Mouse (Mus musculus) megakaryocyte, adult 5-6 weeks (primary cell): ENCODE measurements around the gene Capns1. TPM values are rescaled to one million over a fixed set of nuclear protein-coding genes. Genes with fewer than 3 reads are reported as not detected.
"Not testable (repeated sequence)": the region's sequence is repeated elsewhere in the genome, so short reads cannot be mapped to it uniquely, and the experiment has no call there.

Experiments used
- ATAC-seq: 2 replicates; pipeline ENCODE4 v1.8.0; 2016; ENCODE audit warnings: mild to moderate bottlenecking, inconsistent platforms; ENCODE audit not compliant: poor library complexity, severe bottlenecking
- total RNA-seq, 2 experiments: library from RNA; stranded (forward) in 1 of 2; stranded (reverse) in 1 of 2; fragments of 153-499, 151-499 nt in 1 of 2; fragments of 221-1000, 200-1000 nt in 1 of 2; gene quantifications; 2 replicates each; pipeline versions ENCODE4 v1.2.3 to v1.2.4; 2015 to 2017

Gene Capns1
- total RNA-seq, 2 experiments from 2014 or later = 307 to 524 TPM

- no peak for ATAC-seq
Observed at GRCm38 (mm10) chr7:30204380-30204779, 5.8 kb upstream of the Capns1 start.

- ATAC-seq = no peak
Observed at GRCm38 (mm10) chr7:30202895-30203690, 4.5 kb upstream of the Capns1 start.

- not testable (repeated sequence) for ATAC-seq
Observed at GRCm38 (mm10) chr7:30200661-30201060, 2.0 kb upstream of the Capns1 start.

GRCm38 (mm10) chr7:30200200-30200599, 1.6 kb upstream of the Capns1 start:
- no peak for ATAC-seq

- ATAC-seq = no peak
Observed at GRCm38 (mm10) chr7:30199498-30200139, 1.0 kb upstream of the Capns1 start.

GRCm38 (mm10) chr7:30197592-30198129, 950 bp downstream of the Capns1 start:
- ATAC-seq = no peak

GRCm38 (mm10) chr7:30196171-30196570, 2.4 kb downstream of the Capns1 start:
- no peak for ATAC-seq

GRCm38 (mm10) chr7:30195461-30195860, 3.1 kb downstream of the Capns1 start:
- ATAC-seq = no peak

- peak; percentile 90 for ATAC-seq
Observed at GRCm38 (mm10) chr7:30194884-30195283, 3.7 kb downstream of the Capns1 start.

- ATAC-seq = peak; percentile 17
Observed at GRCm38 (mm10) chr7:30194101-30194831, 4.3 kb downstream of the Capns1 start.

- peak; percentile 74 for ATAC-seq
Observed at GRCm38 (mm10) chr7:30193581-30194100, 5.0 kb downstream of the Capns1 start.

GRCm38 (mm10) chr7:30193013-30193412, 5.6 kb downstream of the Capns1 start:
- no peak for ATAC-seq

GRCm38 (mm10) chr7:30192088-30192487, 6.5 kb downstream of the Capns1 start:
- ATAC-seq = no peak

GRCm38 (mm10) chr7:30189116-30189491, 9.5 kb downstream of the Capns1 start:
- no peak for ATAC-seq

- ATAC-seq = no peak
Observed at GRCm38 (mm10) chr7:30188344-30189115, 10.1 kb downstream of the Capns1 start.

GRCm38 (mm10) chr7:30184641-30185348, 13.8 kb downstream of the Capns1 start:
- no peak for ATAC-seq

GRCm38 (mm10) chr7:30183879-30184289, 14.7 kb downstream of the Capns1 start, which contains the start of gene Cox7a1:
Gene Cox7a1 (plus strand): TSS chr7:30184144.
- ATAC-seq = peak; percentile 96

GRCm38 (mm10) chr7:30183189-30183588, 15.4 kb downstream of the Capns1 start:
- ATAC-seq = not testable (repeated sequence)

- not testable (repeated sequence) for ATAC-seq
Observed at GRCm38 (mm10) chr7:30181929-30182328, 16.7 kb downstream of the Capns1 start.

GRCm38 (mm10) chr7:30181308-30181707, 17.3 kb downstream of the Capns1 start:
- ATAC-seq = peak; percentile 76
